Mouse (Mus musculus) neural tube, embryonic 11.5 days (tissue): ENCODE measurements at regions not wholly inside any gene's neighbourhood (a gene's known extent, or its start where the extent isn't known, plus 50 kb on each side); places are given as distances from the start of the nearest gene placed in this dataset.
"Not testable (repeated sequence)": the region's sequence is repeated elsewhere in the genome, so short reads cannot be mapped to it uniquely, and the experiment has no call there.

Source experiments
- ATAC-seq: fragments of 200-750 bp; cut with Nextera tagmentation; 2 replicates; pipeline ENCODE4 v1.8.0; 2017; ENCODE audit warnings: moderate number of reproducible peaks, mild to moderate bottlenecking, moderate TSS enrichment, moderate library complexity; ENCODE audit not compliant: insufficient read depth, low FRiP score, low TSS enrichment
- DNase-seq: peaks from one replicate; pipeline ENCODE4 v3.0.0-alpha.2; 2015; ENCODE audit warnings: low spot score
- H3K27ac ChIP-seq: fragments of 300-500 bp; sonication (generic); 2 replicates; pipeline ENCODE4 v1.5.1; 2014; ENCODE audit warnings: low read depth, mild to moderate bottlenecking, low read length
- H3K27me3 ChIP-seq: fragments of 300-500 bp; sonication (generic); 2 replicates; pipeline ENCODE4 v1.6.1; 2014; ENCODE audit warnings: mild to moderate bottlenecking, low read length, mixed read lengths; ENCODE audit not compliant: control insufficient read depth, insufficient read depth
- H3K36me3 ChIP-seq: fragments of 300-500 bp; sonication (generic); 2 replicates; pipeline ENCODE4 v1.6.1; 2014; ENCODE audit warnings: mild to moderate bottlenecking, low read length, moderate library complexity, mixed read lengths; ENCODE audit not compliant: control insufficient read depth, insufficient read depth
- H3K4me1 ChIP-seq: fragments of 300-500 bp; sonication (generic); 2 replicates; pipeline ENCODE4 v1.6.1; 2014; ENCODE audit warnings: low read length, mixed read lengths; ENCODE audit not compliant: control insufficient read depth, insufficient read depth
- H3K4me2 ChIP-seq: fragments of 300-500 bp; sonication (generic); 2 replicates; pipeline ENCODE4 v1.6.1; 2014; ENCODE audit warnings: low read depth, mild to moderate bottlenecking, moderate library complexity
- H3K4me3 ChIP-seq: fragments of 300-500 bp; sonication (generic); 2 replicates; pipeline ENCODE4 v1.5.1; 2014; ENCODE audit warnings: low read depth, low read length
- H3K9ac ChIP-seq: fragments of 300-500 bp; sonication (generic); 2 replicates; pipeline ENCODE4 v1.6.1; 2014; ENCODE audit warnings: mild to moderate bottlenecking, low read length
- H3K9me3 ChIP-seq: fragments of 300-500 bp; sonication (generic); 2 replicates; pipeline ENCODE4 v1.6.1; 2016; ENCODE audit warnings: low read length; ENCODE audit not compliant: control insufficient read depth
- WGBS: fragments of 180-500 bp; shearing (Covaris S2); extraction: QIAGEN DNeasy Blood & Tissue Kit; methylation state at CpG from one replicate; pipeline ENCODE4 v1.1.7; 2014; 5-methylcytosine and 5-hydroxymethylcytosine counted together

GRCm38 (mm10) chr17:50346451-50347192, 53.2 kb upstream of the Dazl start:
- ATAC-seq = no peak
- WGBS = 84% methylated on average over 7 of the region's 7 CpGs
- no peak overlapping the region for H3K4me2 ChIP-seq
- H3K27ac ChIP-seq = no peak overlapping the region
- H3K4me3 ChIP-seq = no peak overlapping the region
- H3K4me1 ChIP-seq = no peaks in the 10 kb centered on the region
- H3K9me3 ChIP-seq = no peaks in the 10 kb centered on the region
- DNase-seq = no peak
- no peaks in the 10 kb centered on the region for H3K36me3 ChIP-seq
- no peaks in the 10 kb centered on the region for H3K27me3 ChIP-seq
- no peak overlapping the region for H3K9ac ChIP-seq

GRCm38 (mm10) chr17:50353818-50354217, 60.4 kb upstream of the Dazl start:
- H3K4me3 ChIP-seq, DNase-seq, H3K4me1 ChIP-seq, H3K27ac ChIP-seq, H3K27me3 ChIP-seq, H3K4me2 ChIP-seq, H3K9me3 ChIP-seq, H3K36me3 ChIP-seq, H3K9ac ChIP-seq, ATAC-seq: not testable (repeated sequence)
- 59% methylated on average over 2 of the region's 2 CpGs for WGBS

- Histone ChIP-seq H3K4me3 (no peak overlapping the region), H3K27ac (no peak overlapping the region), H3K4me2 (no peak overlapping the region), H3K4me1 (no peaks in the 10 kb centered on the region), H3K27me3 (no peaks in the 10 kb centered on the region), H3K9me3 (no peaks in the 10 kb centered on the region), H3K36me3 (no peaks in the 10 kb centered on the region), H3K9ac (no peak overlapping the region)
- DNase-seq (no peak), ATAC-seq (no peak)
- 94% methylated on average over 6 of the region's 6 CpGs for WGBS
Observed at GRCm38 (mm10) chr17:50354357-50354756, 60.9 kb upstream of the Dazl start.

GRCm38 (mm10) chr17:50361657-50362233, 68.3 kb upstream of the Dazl start:
- no peak for DNase-seq
- WGBS = 79% methylated on average over 9 of the region's 9 CpGs
- H3K4me1 ChIP-seq = no peaks in the 10 kb centered on the region
- ATAC-seq = no peak
- H3K27me3 ChIP-seq = no peaks in the 10 kb centered on the region
- H3K9ac ChIP-seq = no peak overlapping the region
- H3K27ac ChIP-seq = no peak overlapping the region
- no peaks in the 10 kb centered on the region for H3K9me3 ChIP-seq
- no peak overlapping the region for H3K4me2 ChIP-seq
- H3K4me3 ChIP-seq = no peak overlapping the region
- no peaks in the 10 kb centered on the region for H3K36me3 ChIP-seq

GRCm38 (mm10) chr17:50365396-50365795, 72.0 kb upstream of the Dazl start:
- H3K4me2 ChIP-seq = no peak overlapping the region
- H3K4me3 ChIP-seq = no peak overlapping the region
- H3K9ac ChIP-seq = no peak overlapping the region
- no peaks in the 10 kb centered on the region for H3K9me3 ChIP-seq
- no peaks in the 10 kb centered on the region for H3K27me3 ChIP-seq
- no peak overlapping the region for H3K27ac ChIP-seq
- no peaks in the 10 kb centered on the region for H3K4me1 ChIP-seq
- ATAC-seq = no peak
- H3K36me3 ChIP-seq = no peaks in the 10 kb centered on the region
- no peak for DNase-seq
- WGBS = 83% methylated on average over 7 of the region's 7 CpGs

GRCm38 (mm10) chr17:50366181-50366580, 72.7 kb upstream of the Dazl start:
- no peak overlapping the region for H3K9ac ChIP-seq
- 84% methylated on average over 5 of the region's 5 CpGs for WGBS

GRCm38 (mm10) chr17:50369216-50369875, 75.9 kb upstream of the Dazl start:
- DNase-seq (no peak), ATAC-seq (no peak)
- H3K4me2 ChIP-seq = no peak overlapping the region
- no peak overlapping the region for H3K9ac ChIP-seq
- no peaks in the 10 kb centered on the region for H3K36me3 ChIP-seq
- no peaks in the 10 kb centered on the region for H3K27me3 ChIP-seq
- no peak overlapping the region for H3K4me3 ChIP-seq
- WGBS = 88% methylated on average over 6 of the region's 6 CpGs
- H3K4me1 ChIP-seq = no peaks in the 10 kb centered on the region
- no peaks in the 10 kb centered on the region for H3K9me3 ChIP-seq
- H3K27ac ChIP-seq = no peak overlapping the region

More at GRCm38 (mm10) chr17:50366181-50366580, 72.7 kb upstream of the Dazl start:
- no peaks in the 10 kb centered on the region for H3K4me1 ChIP-seq
- ATAC-seq (no peak), DNase-seq (no peak)
- H3K9me3 ChIP-seq = no peaks in the 10 kb centered on the region
- no peak overlapping the region for H3K4me2 ChIP-seq
- no peak overlapping the region for H3K4me3 ChIP-seq
- no peak overlapping the region for H3K27ac ChIP-seq
- no peaks in the 10 kb centered on the region for H3K27me3 ChIP-seq
- no peaks in the 10 kb centered on the region for H3K36me3 ChIP-seq

GRCm38 (mm10) chr17:50370484-50370883, 77.0 kb upstream of the Dazl start:
- ATAC-seq (no peak), DNase-seq (no peak)
- WGBS = 95% methylated on average over 1 of the region's 1 CpGs
- H3K4me1 ChIP-seq = no peaks in the 10 kb centered on the region
- no peaks in the 10 kb centered on the region for H3K36me3 ChIP-seq
- no peak overlapping the region for H3K4me3 ChIP-seq
- no peak overlapping the region for H3K4me2 ChIP-seq
- H3K27me3 ChIP-seq = no peaks in the 10 kb centered on the region
- no peaks in the 10 kb centered on the region for H3K9me3 ChIP-seq
- H3K9ac ChIP-seq = no peak overlapping the region
- no peak overlapping the region for H3K27ac ChIP-seq
